Mouse (Mus musculus): ENCODE measurements around the gene Ripor2.

DNA sequence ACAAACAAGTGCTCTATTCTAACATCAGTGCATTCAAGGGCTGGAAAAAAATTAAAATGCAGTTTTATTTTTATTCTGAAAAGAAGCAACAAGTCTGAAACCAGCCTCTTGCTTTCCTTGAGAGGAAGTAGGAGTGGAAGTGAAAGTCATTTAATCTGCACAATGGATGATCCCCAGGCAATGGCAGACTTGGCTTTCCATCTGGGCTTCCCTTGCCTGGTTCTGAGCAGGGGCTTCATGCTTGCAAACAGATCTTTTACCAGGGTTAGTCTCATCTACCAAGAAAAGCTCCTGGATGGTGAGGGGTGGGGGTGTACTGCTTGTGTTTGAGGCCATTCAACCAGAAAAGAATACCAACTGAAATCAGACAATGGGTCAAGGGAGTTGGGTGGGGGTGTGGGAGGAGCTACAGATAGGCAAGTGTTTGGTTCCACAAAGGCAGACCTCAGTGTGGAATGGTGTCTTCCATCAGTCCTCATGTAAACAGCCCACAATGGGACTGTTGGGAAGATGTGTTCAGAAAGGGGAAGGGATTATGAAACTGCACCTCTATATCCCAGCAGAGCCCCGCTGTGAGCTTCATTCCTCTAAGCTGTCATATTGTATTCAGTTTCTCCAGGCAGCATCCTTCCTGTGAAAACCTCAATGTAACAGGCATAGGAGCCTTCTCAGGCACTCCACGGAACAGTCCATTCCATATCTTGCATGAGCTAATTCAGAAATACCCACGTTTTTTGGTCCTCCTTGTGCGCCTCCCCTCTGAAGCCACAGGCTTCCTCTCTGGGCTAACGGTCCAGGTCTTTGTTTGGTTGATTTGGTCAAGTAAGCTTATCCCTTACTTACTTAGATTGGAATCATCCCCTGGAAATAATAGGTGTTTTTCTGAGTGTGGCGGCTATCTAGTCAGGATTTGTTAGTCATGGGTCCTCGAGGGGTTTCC, 59.8 kb downstream of the Ripor2 start:
- TF ChIP-seq GATA1 (IDR thresholded peaks at IDR 0.05; ENCODE audit: low read length) = no peak
- no peak for TF ChIP-seq TAL1 (IDR thresholded peaks at IDR 0.05; ENCODE audit: low read length)

Data from erythroblast, embryonic 14.5 days (primary cell).